Mouse (Mus musculus): ENCODE data around the gene Sept11. TPM values are rescaled to one million over a fixed set of nuclear protein-coding genes. Genes with fewer than 3 reads are reported as not detected.
A peak's percentile ranks its signal among the peaks of the same experiment; 100 is the strongest.

Sept11 gene
- 100 to 1,000 TPM; 147 to 157 TPM for total RNA-seq (2021)
- long read RNA-seq, full-length matches to known transcripts = 32 of 66 reads
- long read RNA-seq, partial matches to known transcripts = 2 of 66 reads
- long read RNA-seq, other reads (novel, unspliced or antisense) = 32 of 66 reads

- DNase-seq (ENCODE audit: low spot score in 2 of 2) = peak; percentile 94 to 96
These were observed at the start of gene Sept11 for GRCm38 (mm10) chr5:93092857-93093622. Sept11 (plus strand) TSS chr5:93093437.

GRCm38 (mm10) chr5:93043688-93044583 is 49.3 kb upstream of the Sept11 start:
- DNase-seq (ENCODE audit: low spot score in 2 of 2) = no peak

GRCm38 (mm10) chr5:93044584-93045370 is 48.5 kb upstream of the Sept11 start, which contains the start of gene Sowahb:
Sowahb (minus strand) TSS chr5:93045022.
- DNase-seq (ENCODE audit: low spot score in 2 of 2) = no peak

- no peak for DNase-seq (ENCODE audit: low spot score in 2 of 2)
These were observed 47.9 kb upstream of the Sept11 start for GRCm38 (mm10) chr5:93045371-93045714.

- DNase-seq (ENCODE audit: low spot score in 2 of 2) = no peak
These were observed 46.9 kb upstream of the Sept11 start for GRCm38 (mm10) chr5:93046306-93046845.

GRCm38 (mm10) chr5:93048481-93049240 is 44.6 kb upstream of the Sept11 start:
- DNase-seq (ENCODE audit: low spot score in 2 of 2) = no peak

- no peak for DNase-seq (ENCODE audit: low spot score in 2 of 2)
These were observed 43.3 kb upstream of the Sept11 start for GRCm38 (mm10) chr5:93049971-93050370.

GRCm38 (mm10) chr5:93051041-93051440 is 42.2 kb upstream of the Sept11 start:
- DNase-seq (ENCODE audit: low spot score in 2 of 2) = no peak

- no peak for DNase-seq (ENCODE audit: low spot score in 2 of 2)
These were observed 41.3 kb upstream of the Sept11 start for GRCm38 (mm10) chr5:93051951-93052350.

- no peak for DNase-seq (ENCODE audit: low spot score in 2 of 2)
These were observed 39.4 kb upstream of the Sept11 start for GRCm38 (mm10) chr5:93053606-93054397.

- no peak for DNase-seq (ENCODE audit: low spot score in 2 of 2)
These were observed 32.4 kb upstream of the Sept11 start for GRCm38 (mm10) chr5:93060865-93061264.

GRCm38 (mm10) chr5:93077661-93078323 is 15.4 kb upstream of the Sept11 start:
- DNase-seq (ENCODE audit: low spot score in 2 of 2) = no peak

GRCm38 (mm10) chr5:93079596-93079995 is 13.6 kb upstream of the Sept11 start:
- no peak for DNase-seq (ENCODE audit: low spot score in 2 of 2)

GRCm38 (mm10) chr5:93085015-93085598 is 8.1 kb upstream of the Sept11 start:
- no peak for DNase-seq (ENCODE audit: low spot score in 2 of 2)

GRCm38 (mm10) chr5:93085900-93086299 is 7.3 kb upstream of the Sept11 start:
- DNase-seq (ENCODE audit: low spot score in 2 of 2) = no peak

- DNase-seq (ENCODE audit: low spot score in 2 of 2) = no peak
These were observed 2.0 kb upstream of the Sept11 start for GRCm38 (mm10) chr5:93091266-93091665.

- DNase-seq (ENCODE audit: low spot score in 2 of 2) = peak in 1 of 2 experiments; percentile 32
These were observed 973 bp upstream of the Sept11 start for GRCm38 (mm10) chr5:93092147-93092781.
